Mouse (Mus musculus): Measurements from ENCODE around the gene Cgrrf1. TPM values are rescaled to one million over a fixed set of nuclear protein-coding genes. Genes with fewer than 3 reads are reported as not detected.

The Cgrrf1 gene
- polyA plus RNA-seq, 1 experiment: 8.0 TPM

DNA sequence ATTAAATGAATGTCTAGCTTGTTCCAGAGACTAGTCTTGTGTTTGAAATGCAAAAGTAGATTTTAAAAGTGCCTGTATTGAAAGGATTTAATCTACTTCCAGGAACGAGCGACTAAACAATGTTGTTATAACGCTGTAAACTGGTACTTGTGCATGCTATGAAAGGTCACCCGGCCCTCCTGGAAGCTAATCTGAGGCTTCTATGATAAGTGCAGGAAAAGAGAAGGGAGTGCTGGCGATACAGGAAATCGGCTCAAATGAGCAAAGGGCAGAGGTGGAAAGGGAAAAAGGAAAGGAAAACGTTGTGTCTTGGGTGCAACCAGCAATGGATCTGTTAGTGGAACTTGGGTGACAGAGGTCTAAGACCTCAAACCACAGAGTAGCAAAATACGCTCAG lies 43.4 kb upstream of the Cgrrf1 start:
- DNase-seq: peak; percentile 14
- H3K27ac ChIP-seq (ENCODE audit: control insufficient read depth, insufficient read depth, low read length): no peak overlapping the region
- H3K36me3 ChIP-seq (ENCODE audit: control insufficient read depth, insufficient read depth, low read length): no peaks in the 10 kb centered on the region
- WGBS: 22% methylated on average over 8 of the region's 8 CpGs
- peaks cover 2% of the 10 kb centered on the region for H3K4me1 ChIP-seq (replicated peaks; ENCODE audit: control insufficient read depth, insufficient read depth, low read length)
- H3K4me3 ChIP-seq (ENCODE audit: control insufficient read depth, insufficient read depth, low read length): no peak overlapping the region
- TF ChIP-seq CTCF (IDR thresholded peaks at IDR 0.05; ENCODE audit: borderline replicate concordance, control insufficient read depth, extremely low read depth, insufficient read depth, low read length, poor library complexity) (no peak), POLR2A (IDR thresholded peaks at IDR 0.05; ENCODE audit: control insufficient read depth, extremely low read depth, insufficient read depth, low read length, poor library complexity) (no peak)
- no peaks in the 10 kb centered on the region for H3K27me3 ChIP-seq (ENCODE audit: control insufficient read depth, insufficient read depth, low read length)

DNA sequence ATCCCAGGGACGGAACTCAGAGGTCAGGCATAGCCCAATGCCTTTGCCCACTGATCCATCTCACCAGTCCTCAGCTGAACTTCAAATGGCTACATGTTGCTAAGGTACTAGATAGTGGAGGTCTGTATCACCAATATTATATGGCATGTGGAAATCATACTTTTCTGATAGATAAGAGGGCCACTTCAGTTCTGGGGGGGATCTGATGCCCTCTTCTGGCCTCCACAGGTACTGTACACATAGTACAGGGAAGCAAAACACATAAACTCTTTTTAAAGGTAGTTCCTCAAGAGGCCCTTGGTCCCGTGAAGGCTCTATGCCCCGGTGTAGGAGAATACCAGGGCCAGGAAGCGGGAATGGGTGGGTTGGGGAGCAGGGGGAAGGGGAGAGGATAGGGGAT lies 41.6 kb upstream of the Cgrrf1 start:
- peak; percentile 37 for DNase-seq
- no peak for TF ChIP-seq POLR2A (IDR thresholded peaks at IDR 0.05; ENCODE audit: control insufficient read depth, extremely low read depth, insufficient read depth, low read length, poor library complexity)
- TF ChIP-seq CTCF (IDR thresholded peaks at IDR 0.05; ENCODE audit: borderline replicate concordance, control insufficient read depth, extremely low read depth, insufficient read depth, low read length, poor library complexity): no peak
- Histone ChIP-seq H3K27me3 (ENCODE audit: control insufficient read depth, insufficient read depth, low read length) (no peaks in the 10 kb centered on the region), H3K36me3 (ENCODE audit: control insufficient read depth, insufficient read depth, low read length) (no peaks in the 10 kb centered on the region), H3K4me3 (ENCODE audit: control insufficient read depth, insufficient read depth, low read length) (no peak overlapping the region), H3K4me1 (replicated peaks; ENCODE audit: control insufficient read depth, insufficient read depth, low read length) (peaks cover 2% of the 10 kb centered on the region), H3K27ac (ENCODE audit: control insufficient read depth, insufficient read depth, low read length) (no peak overlapping the region)
- 75% methylated on average over 4 of the region's 4 CpGs for WGBS

DNA sequence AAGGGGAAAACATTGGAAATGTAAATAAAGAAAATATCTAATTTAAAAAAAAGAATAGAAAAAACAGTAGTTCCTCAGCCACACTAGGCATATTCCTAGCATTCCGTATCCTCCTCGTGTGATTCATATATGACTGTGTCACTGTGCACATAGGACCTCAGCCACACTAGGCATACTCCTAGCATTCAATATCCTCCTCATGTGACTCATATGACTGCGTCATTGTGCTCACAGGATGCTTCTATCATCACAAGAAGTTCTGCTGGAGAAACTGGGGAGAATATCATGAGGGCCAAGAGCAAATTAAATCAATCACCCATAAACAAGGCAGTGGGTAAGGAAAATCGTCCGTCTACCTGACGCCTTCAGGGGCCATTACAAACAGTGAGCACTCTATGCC lies 41.2 kb upstream of the Cgrrf1 start:
- TF ChIP-seq POLR2A (IDR thresholded peaks at IDR 0.05; ENCODE audit: control insufficient read depth, extremely low read depth, insufficient read depth, low read length, poor library complexity) (no peak), CTCF (IDR thresholded peaks at IDR 0.05; ENCODE audit: borderline replicate concordance, control insufficient read depth, extremely low read depth, insufficient read depth, low read length, poor library complexity) (no peak)
- WGBS: 96% methylated on average over 6 of the region's 6 CpGs
- Histone ChIP-seq H3K36me3 (ENCODE audit: control insufficient read depth, insufficient read depth, low read length) (no peaks in the 10 kb centered on the region), H3K27ac (ENCODE audit: control insufficient read depth, insufficient read depth, low read length) (no peak overlapping the region), H3K4me3 (ENCODE audit: control insufficient read depth, insufficient read depth, low read length) (no peak overlapping the region), H3K4me1 (replicated peaks; ENCODE audit: control insufficient read depth, insufficient read depth, low read length) (peaks cover 2% of the 10 kb centered on the region), H3K27me3 (ENCODE audit: control insufficient read depth, insufficient read depth, low read length) (no peaks in the 10 kb centered on the region)
- no peak for DNase-seq

DNA sequence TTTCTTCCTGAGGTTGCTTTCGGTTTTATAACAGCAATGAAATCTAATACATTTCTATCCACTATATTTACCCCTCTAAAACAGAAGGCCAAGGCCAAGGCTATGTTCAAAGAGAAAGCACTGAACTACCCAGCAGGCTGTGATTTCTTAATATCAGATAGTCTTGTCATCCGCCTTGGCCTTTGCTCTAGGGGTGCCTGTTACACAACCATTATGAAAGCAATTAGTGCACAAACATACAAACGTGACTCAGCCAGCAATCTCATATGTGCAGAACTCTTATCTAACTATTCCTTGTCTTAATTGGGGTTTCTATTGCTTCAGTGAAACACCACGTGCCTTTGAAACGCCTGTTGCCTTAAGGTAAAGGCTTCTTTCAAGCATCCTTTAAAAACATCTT lies 37.8 kb upstream of the Cgrrf1 start:
- Histone ChIP-seq H3K27ac (ENCODE audit: control insufficient read depth, insufficient read depth, low read length) (no peak overlapping the region), H3K4me3 (ENCODE audit: control insufficient read depth, insufficient read depth, low read length) (no peak overlapping the region), H3K4me1 (replicated peaks; ENCODE audit: control insufficient read depth, insufficient read depth, low read length) (no peaks in the 10 kb centered on the region), H3K36me3 (ENCODE audit: control insufficient read depth, insufficient read depth, low read length) (no peaks in the 10 kb centered on the region), H3K27me3 (ENCODE audit: control insufficient read depth, insufficient read depth, low read length) (no peaks in the 10 kb centered on the region)
- DNase-seq: no peak
- 93% methylated on average over 5 of the region's 5 CpGs for WGBS
- TF ChIP-seq POLR2A (IDR thresholded peaks at IDR 0.05; ENCODE audit: control insufficient read depth, extremely low read depth, insufficient read depth, low read length, poor library complexity) (no peak), CTCF (IDR thresholded peaks at IDR 0.05; ENCODE audit: borderline replicate concordance, control insufficient read depth, extremely low read depth, insufficient read depth, low read length, poor library complexity) (no peak)

DNA sequence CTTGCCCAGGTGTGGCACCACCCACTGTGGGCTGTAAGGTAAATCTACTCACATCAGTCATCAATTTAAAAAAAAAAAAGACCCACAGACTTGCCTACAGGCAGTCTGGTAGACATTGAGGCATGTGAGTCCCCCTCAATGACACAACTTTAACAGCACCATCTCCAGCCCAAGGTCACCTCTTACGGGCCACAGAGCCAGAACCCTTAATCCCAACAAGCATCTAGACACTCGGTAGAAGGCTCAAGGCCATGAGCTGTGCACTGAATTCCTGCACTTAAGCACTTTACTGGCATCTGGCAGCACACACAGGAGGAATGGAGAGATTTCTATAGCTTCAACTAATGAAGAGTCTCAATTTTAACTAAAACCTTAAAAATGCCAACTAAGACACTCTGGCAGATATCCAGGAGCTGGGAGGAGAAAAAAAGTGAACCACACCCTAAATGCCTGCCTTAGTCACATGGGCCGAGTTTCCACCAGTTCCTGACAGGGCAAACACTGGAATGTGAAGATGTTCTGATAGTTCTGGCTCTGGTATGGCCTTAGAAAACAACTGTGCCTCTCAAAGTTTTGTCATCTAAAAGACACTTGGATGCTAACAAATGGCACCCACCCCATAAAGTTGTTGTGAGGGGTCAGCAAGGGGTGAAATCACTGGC lies 31.1 kb upstream of the Cgrrf1 start:
- H3K4me1 ChIP-seq (replicated peaks; ENCODE audit: control insufficient read depth, insufficient read depth, low read length): no peaks in the 10 kb centered on the region
- 87% methylated on average over 3 of the region's 3 CpGs for WGBS
- no peak for DNase-seq

DNA sequence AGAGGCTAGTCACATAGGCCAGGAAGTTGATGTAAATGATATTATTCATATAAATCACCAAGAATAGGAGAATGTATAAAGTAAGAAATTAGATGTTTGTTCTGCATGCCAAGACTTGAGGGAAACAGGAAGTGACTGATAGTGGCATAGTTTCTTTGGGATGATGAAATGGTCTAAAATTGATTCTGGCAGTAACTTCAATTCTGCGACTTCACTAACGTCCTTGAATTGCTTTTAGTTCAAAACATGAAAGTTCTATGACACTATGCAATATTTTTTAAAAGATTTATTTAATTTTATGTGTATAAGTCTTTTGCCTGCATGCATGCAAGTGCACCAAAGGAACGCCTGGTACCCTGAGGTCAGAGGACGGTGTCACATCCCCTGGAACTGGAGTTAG lies 28.7 kb upstream of the Cgrrf1 start:
- TF ChIP-seq POLR2A (IDR thresholded peaks at IDR 0.05; ENCODE audit: control insufficient read depth, extremely low read depth, insufficient read depth, low read length, poor library complexity): no peak
- no peak for TF ChIP-seq CTCF (IDR thresholded peaks at IDR 0.05; ENCODE audit: borderline replicate concordance, control insufficient read depth, extremely low read depth, insufficient read depth, low read length, poor library complexity)

More for the DNA sequence above, 31.1 kb upstream of the Cgrrf1 start:
- H3K27me3 ChIP-seq (ENCODE audit: control insufficient read depth, insufficient read depth, low read length): no peaks in the 10 kb centered on the region
- no peak overlapping the region for H3K4me3 ChIP-seq (ENCODE audit: control insufficient read depth, insufficient read depth, low read length)
- H3K27ac ChIP-seq (ENCODE audit: control insufficient read depth, insufficient read depth, low read length): no peak overlapping the region
- no peaks in the 10 kb centered on the region for H3K36me3 ChIP-seq (ENCODE audit: control insufficient read depth, insufficient read depth, low read length)
- TF ChIP-seq CTCF (IDR thresholded peaks at IDR 0.05; ENCODE audit: borderline replicate concordance, control insufficient read depth, extremely low read depth, insufficient read depth, low read length, poor library complexity) (no peak), POLR2A (IDR thresholded peaks at IDR 0.05; ENCODE audit: control insufficient read depth, extremely low read depth, insufficient read depth, low read length, poor library complexity) (no peak)

DNA sequence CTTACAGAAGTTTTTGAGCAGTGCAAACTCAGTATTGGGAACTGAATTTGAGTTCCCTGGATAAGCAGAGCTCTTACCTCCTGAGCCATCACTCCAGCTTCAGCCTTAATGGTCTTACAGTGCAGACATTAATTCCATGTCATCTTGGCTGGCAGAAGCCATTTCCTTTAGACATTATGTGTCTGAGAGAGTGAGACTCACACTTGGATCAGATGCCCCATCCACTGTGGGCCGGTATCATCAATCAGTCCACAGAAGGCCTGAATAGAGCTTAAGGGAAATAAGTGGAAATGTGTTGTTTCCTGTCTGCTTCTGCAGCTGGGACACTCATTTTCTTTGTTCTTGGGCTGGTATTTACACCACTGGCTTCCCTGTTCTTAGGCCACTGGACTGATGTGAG lies 28.1 kb upstream of the Cgrrf1 start:
- TF ChIP-seq CTCF (IDR thresholded peaks at IDR 0.05; ENCODE audit: borderline replicate concordance, control insufficient read depth, extremely low read depth, insufficient read depth, low read length, poor library complexity): no peak
- WGBS: 71% methylated on average over 1 of the region's 1 CpGs
- no peaks in the 10 kb centered on the region for H3K27me3 ChIP-seq (ENCODE audit: control insufficient read depth, insufficient read depth, low read length)
- H3K4me1 ChIP-seq (replicated peaks; ENCODE audit: control insufficient read depth, insufficient read depth, low read length): no peaks in the 10 kb centered on the region
- H3K4me3 ChIP-seq (ENCODE audit: control insufficient read depth, insufficient read depth, low read length): no peak overlapping the region
- no peak for DNase-seq
- no peak overlapping the region for H3K27ac ChIP-seq (ENCODE audit: control insufficient read depth, insufficient read depth, low read length)
- H3K36me3 ChIP-seq (ENCODE audit: control insufficient read depth, insufficient read depth, low read length): peaks cover 2% of the 10 kb centered on the region; the same call in 1 of the 2 replicates

More for the DNA sequence above, 28.7 kb upstream of the Cgrrf1 start:
- no peaks in the 10 kb centered on the region for H3K36me3 ChIP-seq (ENCODE audit: control insufficient read depth, insufficient read depth, low read length)
- no peak overlapping the region for H3K4me3 ChIP-seq (ENCODE audit: control insufficient read depth, insufficient read depth, low read length)
- no peak for DNase-seq
- H3K4me1 ChIP-seq (replicated peaks; ENCODE audit: control insufficient read depth, insufficient read depth, low read length): no peaks in the 10 kb centered on the region
- H3K27ac ChIP-seq (ENCODE audit: control insufficient read depth, insufficient read depth, low read length): no peak overlapping the region
- 92% methylated on average over 4 of the region's 4 CpGs for WGBS
- H3K27me3 ChIP-seq (ENCODE audit: control insufficient read depth, insufficient read depth, low read length): no peaks in the 10 kb centered on the region

Measured in thymus, adult 2 months (tissue).